Mouse (Mus musculus) forebrain, embryonic 16.5 days (tissue): Measurements from ENCODE around the gene Hcar1. TPM values are rescaled to one million over a fixed set of nuclear protein-coding genes. Genes with fewer than 3 reads are reported as not detected.
A peak's percentile ranks its signal among the peaks of the same experiment; 100 is the strongest.

Experiments
- ATAC-seq: fragments of 200-750 bp; cut with Nextera tagmentation; 2 replicates; pipeline ENCODE4 v1.8.0; 2017; ENCODE audit warnings: mild to moderate bottlenecking, moderate library complexity
- H3K27ac ChIP-seq: fragments of 300-500 bp; sonication (generic); 2 replicates; pipeline ENCODE4 v1.5.1; 2014; ENCODE audit warnings: low read length, control low read depth
- H3K27me3 ChIP-seq: fragments of 300-500 bp; sonication (generic); replicated peaks from 2 replicates; pipeline ENCODE4 v1.6.1; 2014; ENCODE audit warnings: low read length; ENCODE audit not compliant: control insufficient read depth, insufficient read depth
- H3K36me3 ChIP-seq: fragments of 300-500 bp; sonication (generic); 2 replicates; pipeline ENCODE4 v1.6.1; 2014; ENCODE audit not compliant: control insufficient read depth, insufficient read depth
- H3K4me1 ChIP-seq: fragments of 300-500 bp; sonication (generic); replicated peaks from 2 replicates; pipeline ENCODE4 v1.6.1; 2014; ENCODE audit warnings: low read length; ENCODE audit not compliant: control insufficient read depth, insufficient read depth
- H3K4me2 ChIP-seq: fragments of 300-500 bp; sonication (generic); 2 replicates; pipeline ENCODE4 v1.6.1; 2014; ENCODE audit warnings: mild to moderate bottlenecking, low read length, control low read depth
- H3K4me3 ChIP-seq: fragments of 300-500 bp; sonication (generic); replicated peaks from 2 replicates; pipeline ENCODE4 v1.5.1; 2014; ENCODE audit warnings: mild to moderate bottlenecking, low read length, control low read depth
- H3K9ac ChIP-seq: fragments of 300-500 bp; sonication (generic); replicated peaks from 2 replicates; pipeline ENCODE4 v1.6.1; 2014; ENCODE audit warnings: low read depth, low read length, control low read depth
- H3K9me3 ChIP-seq: fragments of 300-500 bp; sonication (generic); 2 replicates; pipeline ENCODE4 v1.6.1; 2016; ENCODE audit warnings: low read length; ENCODE audit not compliant: control insufficient read depth
- WGBS: fragments of 180-500 bp; shearing (Covaris S2); extraction: QIAGEN DNeasy Blood & Tissue Kit; methylation state at CpG from one replicate; pipeline ENCODE4 v1.1.7; 2014; 5-methylcytosine and 5-hydroxymethylcytosine counted together
- polyA plus RNA-seq: library from polyadenylated mRNA; unstranded; fragments of >200 nt; fragmentation: Nextera tagmentation; extraction: Ambion mirVana; gene quantifications from 2 replicates; pipeline ENCODE4 v1.2.1, GENCODE M21; 2015

The Hcar1 gene
- polyA plus RNA-seq, 1 experiment from 2014 or later: 0.54 TPM

- WGBS: 87% methylated on average over 11 of the region's 11 CpGs
- no peak overlapping the region for H3K4me3 ChIP-seq
- H3K4me1 ChIP-seq: no peaks in the 10 kb centered on the region
- H3K9ac ChIP-seq: no peak overlapping the region
- H3K27me3 ChIP-seq: no peaks in the 10 kb centered on the region
- no peaks in the 10 kb centered on the region for H3K9me3 ChIP-seq
- no peak overlapping the region for H3K27ac ChIP-seq
- no peaks in the 10 kb centered on the region for H3K36me3 ChIP-seq
- no peak for ATAC-seq
- no peak overlapping the region for H3K4me2 ChIP-seq
These were observed 16.6 kb upstream of the Hcar1 start for GRCm38 (mm10) chr5:123896395-123896794.

- H3K4me2 ChIP-seq: no peak overlapping the region
- no peaks in the 10 kb centered on the region for H3K36me3 ChIP-seq
- no peak for ATAC-seq
These were observed 13.7 kb upstream of the Hcar1 start for GRCm38 (mm10) chr5:123893520-123893919.

GRCm38 (mm10) chr5:123891669-123892068, 11.8 kb upstream of the Hcar1 start:
- peak overlapping the region; percentile 21; the same call in 1 of the 2 replicates for H3K4me2 ChIP-seq
- no peak for ATAC-seq

More at GRCm38 (mm10) chr5:123893520-123893919, 13.7 kb upstream of the Hcar1 start:
- H3K9me3 ChIP-seq: no peaks in the 10 kb centered on the region
- no peaks in the 10 kb centered on the region for H3K27me3 ChIP-seq
- H3K27ac ChIP-seq: no peak overlapping the region
- H3K9ac ChIP-seq: no peak overlapping the region
- H3K4me1 ChIP-seq: no peaks in the 10 kb centered on the region
- WGBS: 94% methylated on average over 5 of the region's 5 CpGs
- H3K4me3 ChIP-seq: no peak overlapping the region

GRCm38 (mm10) chr5:123890987-123891386, 11.2 kb upstream of the Hcar1 start:
- Histone ChIP-seq H3K4me1 (no peaks in the 10 kb centered on the region), H3K4me2 (no peak overlapping the region), H3K27ac (no peak overlapping the region), H3K9me3 (no peaks in the 10 kb centered on the region), H3K4me3 (no peak overlapping the region), H3K27me3 (no peaks in the 10 kb centered on the region), H3K9ac (no peak overlapping the region), H3K36me3 (no peaks in the 10 kb centered on the region)
- ATAC-seq: no peak
- WGBS: 80% methylated on average over 5 of the region's 5 CpGs

More at GRCm38 (mm10) chr5:123891669-123892068, 11.8 kb upstream of the Hcar1 start:
- 41% methylated on average over 6 of the region's 6 CpGs for WGBS
- no peak overlapping the region for H3K27ac ChIP-seq
- H3K4me1 ChIP-seq: no peaks in the 10 kb centered on the region
- H3K4me3 ChIP-seq: no peak overlapping the region
- H3K9me3 ChIP-seq: no peaks in the 10 kb centered on the region
- H3K9ac ChIP-seq: no peak overlapping the region
- no peaks in the 10 kb centered on the region for H3K36me3 ChIP-seq
- H3K27me3 ChIP-seq: no peaks in the 10 kb centered on the region

- no peak overlapping the region for H3K4me3 ChIP-seq
- WGBS: 74% methylated on average over 2 of the region's 2 CpGs
These were observed 10.5 kb upstream of the Hcar1 start for GRCm38 (mm10) chr5:123890312-123890711.

GRCm38 (mm10) chr5:123886365-123886764, 6.5 kb upstream of the Hcar1 start:
- Histone ChIP-seq H3K36me3 (no peaks in the 10 kb centered on the region), H3K4me2 (no peak overlapping the region), H3K9me3 (no peaks in the 10 kb centered on the region), H3K27ac (no peak overlapping the region), H3K4me3 (no peak overlapping the region), H3K4me1 (no peaks in the 10 kb centered on the region), H3K9ac (no peak overlapping the region), H3K27me3 (no peaks in the 10 kb centered on the region)
- ATAC-seq: no peak
- 80% methylated on average over 3 of the region's 3 CpGs for WGBS

More at GRCm38 (mm10) chr5:123890312-123890711, 10.5 kb upstream of the Hcar1 start:
- Histone ChIP-seq H3K4me2 (no peak overlapping the region), H3K36me3 (no peaks in the 10 kb centered on the region), H3K9ac (no peak overlapping the region), H3K27me3 (no peaks in the 10 kb centered on the region), H3K4me1 (no peaks in the 10 kb centered on the region), H3K9me3 (no peaks in the 10 kb centered on the region), H3K27ac (no peak overlapping the region)
- no peak for ATAC-seq

- Histone ChIP-seq H3K36me3 (no peaks in the 10 kb centered on the region), H3K4me3 (no peak overlapping the region), H3K9me3 (no peaks in the 10 kb centered on the region), H3K27ac (no peak overlapping the region), H3K27me3 (no peaks in the 10 kb centered on the region), H3K4me2 (no peak overlapping the region), H3K9ac (no peak overlapping the region), H3K4me1 (no peaks in the 10 kb centered on the region)
- WGBS: 81% methylated on average over 10 of the region's 10 CpGs
- ATAC-seq: no peak
These were observed 4.5 kb upstream of the Hcar1 start for GRCm38 (mm10) chr5:123884332-123884731.

- Histone ChIP-seq H3K27ac (no peak overlapping the region), H3K4me1 (no peaks in the 10 kb centered on the region), H3K36me3 (no peaks in the 10 kb centered on the region), H3K4me2 (no peak overlapping the region), H3K27me3 (no peaks in the 10 kb centered on the region), H3K4me3 (no peak overlapping the region), H3K9me3 (no peaks in the 10 kb centered on the region), H3K9ac (no peak overlapping the region)
- 80% methylated on average over 7 of the region's 7 CpGs for WGBS
- ATAC-seq: no peak
These were observed 4.1 kb upstream of the Hcar1 start for GRCm38 (mm10) chr5:123883891-123884290.

GRCm38 (mm10) chr5:123880778-123881177, 958 bp upstream of the Hcar1 start:
- H3K36me3 ChIP-seq: no peaks in the 10 kb centered on the region
- no peak overlapping the region for H3K4me2 ChIP-seq
- H3K27me3 ChIP-seq: no peaks in the 10 kb centered on the region
- no peak overlapping the region for H3K9ac ChIP-seq
- H3K27ac ChIP-seq: no peak overlapping the region
- WGBS: 81% methylated on average over 14 of the region's 14 CpGs
- ATAC-seq: no peak
- H3K9me3 ChIP-seq: no peaks in the 10 kb centered on the region
- H3K4me3 ChIP-seq: no peak overlapping the region
- H3K4me1 ChIP-seq: no peaks in the 10 kb centered on the region

GRCm38 (mm10) chr5:123878056-123878455, 1.8 kb downstream of the Hcar1 start:
- H3K4me2 ChIP-seq: no peak overlapping the region
- H3K4me1 ChIP-seq: no peaks in the 10 kb centered on the region
- 53% methylated on average over 14 of the region's 14 CpGs for WGBS
- H3K4me3 ChIP-seq: no peak overlapping the region
- no peaks in the 10 kb centered on the region for H3K27me3 ChIP-seq
- no peak for ATAC-seq
- H3K36me3 ChIP-seq: no peaks in the 10 kb centered on the region
- no peak overlapping the region for H3K27ac ChIP-seq
- no peaks in the 10 kb centered on the region for H3K9me3 ChIP-seq
- no peak overlapping the region for H3K9ac ChIP-seq
